Mouse (Mus musculus) monocyte, adult 2 months (primary cell): ENCODE measurements around the gene Irgc1.
"Not testable (repeated sequence)": the region's sequence is repeated elsewhere in the genome, so short reads cannot be mapped to it uniquely, and the experiment has no call there.

Source experiments
- DNase-seq, 2 experiments: peaks; one replicate each; pipeline ENCODE4 v3.0.0; 2022; ENCODE audit warnings: low spot score in 2 of 2, low read depth in 1 of 2

Irgc1 gene

DNA sequence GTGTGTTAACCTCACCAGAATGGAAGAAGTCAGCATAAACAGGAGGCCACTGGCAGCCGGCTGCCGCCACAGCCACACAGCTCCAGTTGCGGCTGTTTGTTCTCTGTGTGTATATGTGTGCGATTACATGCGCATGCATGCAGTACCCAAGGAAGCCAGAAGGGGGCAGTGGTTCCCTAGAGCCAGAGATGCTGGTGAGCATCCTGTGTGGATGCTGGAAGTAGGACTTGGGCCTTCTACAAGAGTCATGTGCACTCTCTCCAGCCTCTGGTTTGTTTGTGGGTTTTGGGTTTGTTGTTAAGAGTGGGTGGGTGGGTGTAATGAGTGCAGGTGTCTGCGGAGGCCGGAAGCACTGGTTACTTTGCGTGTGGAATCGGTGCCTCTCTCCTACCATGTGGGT, 49.2 kb downstream of the Irgc1 start:
- no peak for DNase-seq

DNA sequence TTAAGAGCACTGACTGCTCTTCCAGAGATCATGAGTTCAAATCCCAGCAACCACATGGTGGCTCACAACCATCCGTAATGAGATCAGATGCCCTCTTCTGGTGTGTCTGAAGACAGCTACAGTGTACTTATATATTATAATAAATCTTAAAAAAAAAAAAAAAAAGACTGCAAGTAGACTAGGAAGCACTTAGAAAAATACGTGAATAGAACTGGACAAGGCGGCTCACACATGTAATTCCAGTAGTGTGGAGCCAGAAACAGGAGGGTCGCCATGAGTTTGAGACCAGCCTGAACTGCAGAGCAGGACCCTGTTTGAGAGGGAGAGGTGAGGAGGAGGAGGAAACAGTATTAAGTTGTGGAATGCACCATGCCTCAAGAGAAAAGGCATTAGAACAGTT, 51.6 kb downstream of the Irgc1 start:
- DNase-seq = not testable (repeated sequence)

DNA sequence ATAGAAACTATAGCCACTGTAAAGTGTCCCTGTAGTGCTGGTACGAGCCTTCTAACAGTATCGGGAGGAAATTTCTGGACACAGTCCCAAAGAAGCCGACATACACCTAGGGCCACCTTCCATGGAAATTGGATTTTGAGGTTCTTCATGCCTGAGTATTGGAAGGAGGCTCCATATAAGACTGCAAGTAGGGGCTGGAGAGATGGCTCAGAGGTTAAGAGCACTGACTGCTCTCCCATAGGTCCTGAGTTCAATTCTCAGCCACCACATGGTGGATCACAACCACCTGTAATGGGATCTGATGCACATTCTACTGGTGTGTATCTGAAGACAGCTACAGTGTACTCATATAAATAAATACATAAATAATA, 52.0 kb downstream of the Irgc1 start:
- DNase-seq = no peak

DNA sequence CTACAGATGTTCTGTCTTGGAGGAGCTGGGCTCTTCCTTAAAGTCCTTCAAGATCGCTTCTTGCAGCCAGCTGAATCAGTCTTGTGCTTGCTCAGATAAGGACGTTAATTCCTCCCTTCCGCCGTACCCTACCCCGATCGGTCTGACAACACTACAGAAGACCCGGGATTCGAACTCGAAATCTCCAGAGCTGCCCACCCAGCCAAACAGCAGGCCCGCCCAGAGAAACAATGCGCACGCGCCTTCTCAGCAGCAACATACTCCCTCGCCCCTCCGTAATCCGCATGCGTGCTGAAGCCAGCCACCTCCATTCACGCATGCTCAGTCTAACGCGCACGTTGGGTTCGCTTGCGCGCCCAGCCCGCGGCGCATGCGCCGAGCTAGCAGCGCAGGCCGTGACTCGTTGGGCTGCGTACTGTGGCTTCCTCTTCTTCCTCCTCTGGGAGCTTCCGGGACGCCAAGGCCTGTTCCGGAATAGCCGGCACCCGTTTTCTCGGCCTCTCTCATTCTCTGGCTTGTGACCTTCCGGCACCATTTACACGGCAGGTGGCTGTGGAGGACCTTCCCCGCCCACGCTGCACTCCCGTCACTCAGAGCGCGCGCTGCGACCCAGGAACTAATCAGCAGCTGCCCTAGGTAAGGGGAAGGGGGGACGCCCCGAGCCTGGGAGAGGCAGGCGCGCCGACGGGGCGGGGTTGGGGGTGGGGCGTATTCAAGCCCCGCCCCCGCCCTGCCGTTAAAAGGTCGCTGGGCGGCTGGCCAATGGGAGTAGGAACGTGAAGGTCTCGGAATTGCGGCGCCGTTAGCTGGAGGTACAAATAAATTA, 52.6 kb downstream of the Irgc1 start, which contains the start of gene Smg9:
Smg9 (plus strand) TSS at position 364 of the 826 bp plus-strand sequence.
- DNase-seq = peak; percentile 93

DNA sequence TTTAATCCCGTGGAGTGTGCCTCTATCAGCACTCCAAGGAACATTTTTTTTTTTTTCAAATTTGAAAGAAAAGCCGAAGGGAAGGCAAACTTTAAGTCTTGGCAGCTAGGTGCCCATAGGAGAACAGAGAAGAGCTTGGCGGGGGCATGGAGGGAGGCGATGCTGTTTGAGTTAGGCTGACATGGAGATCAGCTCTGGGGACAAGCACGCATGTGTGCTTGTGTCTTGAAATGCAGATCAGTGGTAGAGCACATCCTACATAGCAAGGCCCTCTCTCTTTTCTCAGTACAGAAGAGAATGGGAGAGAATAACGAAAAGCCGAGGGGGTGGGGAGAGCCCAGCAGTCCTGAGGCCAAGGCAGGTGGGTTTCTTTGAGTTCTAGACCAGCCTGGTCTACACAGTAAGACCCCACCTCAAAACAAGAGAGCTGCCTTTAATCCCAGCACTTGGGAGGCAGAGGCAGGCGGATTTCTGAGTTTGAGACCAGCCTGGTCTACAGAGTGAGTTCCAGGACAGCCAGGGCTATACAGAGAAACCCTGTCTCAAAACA, 53.7 kb downstream of the Irgc1 start:
- DNase-seq = no peak

DNA sequence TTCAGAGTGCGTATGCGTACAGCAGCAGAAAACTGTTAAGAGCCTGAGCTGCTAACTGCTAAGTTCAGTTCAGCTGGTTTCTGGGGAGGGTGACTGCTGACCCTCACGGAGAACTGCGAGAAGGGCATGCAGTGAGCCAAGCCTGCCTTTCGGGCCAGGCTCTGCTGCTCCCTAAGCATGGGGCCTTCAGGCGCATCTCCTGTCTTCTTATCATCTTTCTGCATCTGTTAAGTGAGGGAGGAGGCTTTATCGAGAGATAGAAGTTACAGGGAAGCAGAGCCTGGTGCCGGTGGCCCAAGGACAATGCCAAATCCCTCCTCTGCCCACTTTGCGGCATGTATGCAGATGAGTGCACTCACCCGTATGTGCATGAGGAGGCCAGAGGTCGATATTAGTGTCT, 55.3 kb downstream of the Irgc1 start:
- no peak for DNase-seq

DNA sequence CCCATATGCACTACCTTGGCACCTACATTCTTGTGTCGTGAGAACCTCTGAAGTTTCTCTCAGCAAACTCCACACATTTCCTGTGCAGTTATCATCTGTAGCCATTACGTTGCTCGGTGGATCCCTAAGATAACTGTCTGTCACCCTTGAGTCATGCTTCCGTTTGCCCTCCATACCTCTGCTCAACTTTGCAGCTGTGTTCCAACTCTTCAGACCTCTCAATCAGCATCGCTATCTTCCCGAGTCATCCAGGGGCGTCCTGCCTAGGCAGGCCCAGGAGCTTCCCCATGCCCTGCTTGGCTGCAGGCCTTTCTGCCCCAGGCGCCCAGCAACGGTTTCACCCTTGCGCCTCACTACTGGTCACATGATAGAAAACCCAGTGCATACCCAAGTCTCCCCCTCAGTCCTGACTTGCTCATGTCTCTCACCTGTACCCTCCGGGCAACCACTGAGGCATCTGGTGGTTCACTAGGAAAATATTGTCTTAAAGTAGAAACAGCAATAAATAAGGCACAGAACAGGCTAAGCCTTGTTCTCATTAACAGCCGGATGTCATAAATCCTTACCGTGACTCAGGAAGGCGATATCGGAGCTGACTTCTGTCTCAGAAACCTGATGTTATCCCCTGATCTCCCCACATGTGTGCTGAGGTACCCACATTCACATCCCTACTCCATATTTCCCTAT, 57.5 kb downstream of the Irgc1 start:
- no peak for DNase-seq

DNA sequence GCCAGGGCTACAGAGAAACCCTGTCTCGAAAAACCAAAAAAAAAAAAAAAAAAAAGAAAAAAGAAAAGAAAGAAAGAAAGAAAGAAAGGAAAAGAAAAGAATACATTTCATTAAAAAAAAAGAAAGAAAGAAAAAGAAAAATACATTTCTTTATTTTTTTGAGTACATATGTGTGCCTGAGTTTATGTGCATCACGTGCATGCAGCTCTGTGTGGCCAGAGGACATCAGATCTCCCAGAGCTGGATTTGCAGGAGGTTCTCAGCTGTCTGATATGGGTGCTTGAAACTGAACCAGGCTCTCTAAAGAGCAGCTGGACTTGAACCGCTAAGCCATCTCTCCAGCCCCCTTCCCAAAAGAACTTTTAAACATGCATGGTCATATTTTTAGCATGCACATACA, 58.0 kb downstream of the Irgc1 start:
- no peak for DNase-seq

DNA sequence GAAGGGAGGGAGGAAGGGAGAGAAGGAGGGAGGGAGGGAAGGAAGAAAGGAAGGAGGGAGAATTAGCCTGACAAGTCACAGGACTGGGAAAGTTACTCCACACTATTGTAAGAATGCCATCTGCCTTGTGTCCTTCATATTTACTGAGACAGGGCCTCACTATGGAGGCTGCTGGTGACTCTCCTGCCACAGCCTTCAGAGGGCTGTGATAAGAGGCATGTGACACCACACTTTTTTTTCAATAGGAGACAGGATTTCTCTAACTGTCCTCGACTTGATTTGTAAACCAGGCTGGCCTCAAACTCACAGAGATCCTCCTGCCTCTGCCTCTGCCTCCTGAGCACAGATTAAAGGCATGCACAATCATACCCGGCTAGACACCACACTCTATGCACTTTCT, 60.4 kb downstream of the Irgc1 start:
- no peak for DNase-seq

DNA sequence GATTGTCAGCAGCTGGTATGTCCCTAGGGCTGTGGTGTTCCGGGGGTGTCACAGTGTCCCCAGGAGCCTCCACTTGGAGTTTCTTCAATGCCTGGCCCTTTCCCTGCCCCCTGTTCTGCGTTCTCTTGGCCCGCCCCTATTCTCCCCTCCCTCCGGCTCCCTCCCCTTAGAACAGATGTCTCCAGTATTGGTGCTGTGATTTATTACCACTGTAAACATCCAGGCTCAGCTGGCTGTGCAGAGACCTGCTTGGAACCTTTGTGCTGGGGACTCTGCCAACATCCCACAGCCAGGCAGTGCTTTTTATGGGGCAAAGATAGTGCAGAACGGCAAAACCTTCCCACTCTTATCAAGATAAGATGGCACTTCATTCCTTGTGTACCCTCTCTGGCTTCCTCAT, 61.0 kb downstream of the Irgc1 start:
- no peak for DNase-seq

DNA sequence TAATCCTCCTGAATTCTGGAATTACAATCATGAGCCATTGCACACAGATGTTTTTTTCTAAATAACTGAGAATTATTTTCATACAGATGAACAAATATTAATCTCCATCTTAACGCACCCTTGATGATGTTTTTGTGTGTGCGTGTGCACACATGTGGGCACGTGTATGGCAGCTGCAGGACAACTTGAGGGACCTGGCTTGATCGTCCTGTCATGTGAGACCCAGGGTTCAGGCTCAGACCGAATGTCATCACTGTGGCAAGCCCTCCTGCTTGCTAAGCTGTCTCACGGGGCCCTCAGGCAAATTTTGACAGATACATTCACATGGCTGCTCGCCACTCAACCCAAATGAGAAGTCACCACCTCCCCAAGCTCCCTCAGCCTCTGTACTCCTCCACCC, 61.6 kb downstream of the Irgc1 start:
- DNase-seq = no peak

DNA sequence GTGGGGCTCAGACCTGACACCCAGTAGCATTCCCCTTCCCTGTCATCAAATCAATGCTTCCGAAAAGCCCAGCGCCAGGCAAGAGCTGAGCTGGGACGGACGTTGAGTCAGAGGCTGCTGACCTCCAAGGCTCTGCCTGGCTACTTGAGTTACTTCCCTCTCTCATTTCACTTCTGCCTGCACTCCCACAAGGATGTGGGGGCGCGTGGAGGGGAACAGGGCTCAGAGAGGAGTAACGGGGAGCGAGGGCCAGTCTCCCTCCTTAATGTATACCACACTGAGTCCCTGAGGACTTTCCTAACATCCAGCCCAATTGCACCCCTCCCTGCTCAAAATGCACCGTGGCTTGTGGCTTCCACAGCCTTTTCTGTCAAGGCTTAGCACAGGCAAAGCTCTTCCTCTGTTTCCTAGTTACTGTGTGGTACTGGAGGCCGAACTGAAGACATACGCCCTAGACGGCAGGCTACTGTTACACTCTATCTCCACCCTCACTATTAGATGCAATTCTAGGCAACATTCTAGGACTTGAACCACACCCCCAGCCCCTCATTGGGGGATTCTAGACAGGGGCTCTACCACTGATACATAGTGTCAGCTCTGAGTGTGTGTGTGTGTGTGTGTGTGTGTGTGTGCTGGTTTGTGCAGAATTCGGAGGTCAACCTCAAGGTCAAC, 62.4 kb downstream of the Irgc1 start:
- DNase-seq = peak in 1 of 2 experiments; percentile 31

DNA sequence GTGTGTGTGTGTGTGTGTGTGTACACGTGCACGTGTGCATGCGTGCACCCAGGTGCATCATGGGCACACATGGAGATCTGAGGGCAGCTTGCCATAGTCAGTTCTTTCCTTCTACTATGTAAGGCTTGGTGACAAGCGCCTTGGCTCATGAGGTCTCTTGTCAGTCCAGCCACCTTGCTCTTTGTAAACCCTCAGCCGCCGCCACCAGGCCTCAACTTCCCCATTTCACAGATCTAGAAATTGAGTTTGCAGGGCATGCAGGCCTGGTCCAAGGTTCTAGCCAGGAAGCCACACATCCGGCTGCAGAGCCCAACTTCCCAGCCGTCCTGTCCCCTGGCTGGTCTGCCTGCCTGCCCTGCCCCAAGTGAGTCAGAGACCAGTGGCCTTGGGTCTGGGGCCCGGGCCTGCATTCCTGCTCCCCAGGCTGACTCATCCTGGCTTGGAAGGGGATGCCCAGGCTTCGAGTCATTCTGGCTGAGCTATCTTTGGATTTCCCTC, 65.0 kb downstream of the Irgc1 start:
- DNase-seq = peak; percentile 62 to 68

DNA sequence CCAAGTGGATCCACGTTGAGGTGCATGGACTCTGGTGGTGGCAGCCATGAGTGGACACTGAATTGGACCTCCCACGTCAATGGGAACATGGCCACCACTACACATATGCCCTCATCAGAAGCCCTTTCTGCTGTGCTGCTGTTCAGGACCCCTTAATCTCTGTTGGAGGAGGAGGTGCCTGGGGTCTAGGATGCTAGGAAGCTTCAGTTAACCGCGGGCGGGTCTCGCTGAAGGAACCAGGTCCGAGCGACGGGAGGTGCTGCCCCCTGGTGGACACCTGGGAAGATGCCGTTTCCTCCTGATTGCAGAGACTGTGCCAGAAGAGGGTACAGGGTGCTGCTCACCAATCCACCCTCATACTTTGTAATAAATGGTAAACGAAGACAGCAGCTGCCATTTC, 67.3 kb downstream of the Irgc1 start:
- DNase-seq = peak in 1 of 2 experiments; percentile 53

DNA sequence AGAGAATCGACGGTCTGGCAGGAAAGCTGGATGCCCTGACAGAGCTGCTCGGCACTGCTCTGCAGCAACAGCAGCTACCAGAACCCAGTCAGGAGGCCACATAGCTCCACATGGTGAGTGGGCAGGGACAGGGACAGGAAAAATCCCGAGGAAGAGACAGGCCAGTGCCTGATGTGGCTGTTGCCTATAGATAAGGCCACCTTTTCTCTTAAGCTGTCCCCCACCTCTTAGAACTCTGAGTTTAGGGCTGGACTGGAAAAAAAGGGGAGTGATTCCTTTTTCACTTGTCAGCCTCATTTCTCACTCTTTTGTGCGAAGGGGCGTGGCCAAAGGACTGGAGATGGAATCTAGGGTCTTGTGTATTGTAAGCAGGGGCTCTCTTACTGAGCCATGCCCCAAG, 68.0 kb downstream of the Irgc1 start:
- DNase-seq = no peak

DNA sequence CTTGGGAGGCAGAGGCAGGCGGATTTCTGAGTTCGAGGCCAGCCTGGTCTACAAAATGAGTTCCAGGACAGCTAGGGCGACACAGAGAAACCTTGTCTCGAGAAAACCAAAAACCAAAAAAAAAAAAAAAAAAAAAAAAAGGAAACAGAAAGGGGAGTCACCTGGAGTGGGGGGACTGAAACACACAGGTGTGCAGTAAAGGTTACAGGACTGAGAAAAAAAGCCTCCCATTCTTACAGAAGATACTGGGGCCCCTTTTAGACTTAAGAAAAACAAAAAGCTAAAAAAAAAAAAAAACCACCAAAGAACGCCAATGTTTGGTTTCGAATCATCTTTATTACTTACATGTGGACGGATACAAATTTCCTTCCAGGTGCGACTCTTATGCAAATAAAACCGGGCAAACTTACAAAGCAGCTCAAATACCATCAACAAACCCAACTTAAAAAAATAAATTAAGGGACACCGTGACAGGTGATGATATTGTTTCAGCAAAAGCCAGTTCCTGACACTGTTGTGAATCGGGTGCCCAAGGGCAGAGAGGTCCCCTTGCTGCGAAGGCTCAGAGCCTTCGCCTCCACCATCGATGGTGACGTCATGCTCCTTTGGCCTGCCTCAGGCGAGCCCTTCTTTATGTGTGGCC, 69.2 kb downstream of the Irgc1 start:
- DNase-seq = no peak
